Comparison of ENCODE assay signal across 8 mouse cellular contexts in genomic region chr9:85844647-85844983, GRCm38 (mm10). TPM values are rescaled to one million over a fixed set of nuclear protein-coding genes. Genes with fewer than 3 reads are reported as not detected.
DNase-seq lines count a peak whose midpoint lies in the region; ATAC-seq and TF ChIP-seq lines count a peak whose summit lies in the region.

No protein-coding gene starts in this region.

- H3K4me3 ChIP-seq in layer of hippocampus, adult 2 months: peak overlapping the region; percentile 71; the same call in 1 of the 2 replicates
- peak overlapping the region; percentile 76 for H3K4me3 ChIP-seq in embryonic facial prominence, embryonic 14.5 days (ENCODE audit: low read depth, low read length)
- peak overlapping the region; percentile 72 for H3K4me3 ChIP-seq in hindbrain, embryonic 14.5 days (replicated peaks; ENCODE audit: low read length)
- peak overlapping the region; percentile 64 for H3K4me3 ChIP-seq in midbrain, postnatal 0 days (ENCODE audit: low read depth, low read length)

- H3K9ac ChIP-seq in embryonic facial prominence, embryonic 14.5 days (ENCODE audit: low read depth, low read length): peak overlapping the region; percentile 78; the same call in 1 of the 2 replicates
- peak overlapping the region; percentile 71 for H3K9ac ChIP-seq in hindbrain, embryonic 14.5 days
- H3K9ac ChIP-seq in midbrain, postnatal 0 days (replicated peaks; ENCODE audit: low read length, poor library complexity, severe bottlenecking): peak overlapping the region; percentile 79

- 70% methylated on average over 9 of the region's 9 CpGs for WGBS in embryonic facial prominence, embryonic 14.5 days
- 71% methylated on average over 9 of the region's 9 CpGs for WGBS in hindbrain, embryonic 14.5 days
- WGBS in midbrain, postnatal 0 days: 60% methylated on average over 9 of the region's 9 CpGs

- no peak for ATAC-seq in embryonic facial prominence, embryonic 14.5 days (ENCODE audit: low read depth)
- no peak for ATAC-seq in hindbrain, embryonic 14.5 days (ENCODE audit: low FRiP score)
- ATAC-seq in midbrain, postnatal 0 days (ENCODE audit: low FRiP score): no peak

- intact Hi-C loops in left cerebral cortex, postnatal 36 days (cut with DNase I): loop anchor here (5.0 kb wide), 1 partner anchor 608 kb away; no protein-coding TSS in a partner anchor
- intact Hi-C loops in left cerebral cortex, postnatal 10 days (cut with DNase I): no loop called here

- H3K27ac ChIP-seq in layer of hippocampus, adult 2 months: no peak overlapping the region
- no peak overlapping the region for H3K27ac ChIP-seq in embryonic facial prominence, embryonic 14.5 days (replicated peaks; ENCODE audit: low read depth, low read length)
- 0 out of 2 replicates have a peak overlapping the region, but pooled peaks have one; percentile 7 for H3K27ac ChIP-seq in hindbrain, embryonic 14.5 days
- no peak overlapping the region for H3K27ac ChIP-seq in midbrain, postnatal 0 days (ENCODE audit: low read depth, low read length)

- H3K27me3 ChIP-seq in embryonic facial prominence, embryonic 14.5 days (replicated peaks; ENCODE audit: control insufficient read depth, insufficient read depth, low read length): no peaks in the 10 kb centered on the region
- no peaks in the 10 kb centered on the region for H3K27me3 ChIP-seq in hindbrain, embryonic 14.5 days (ENCODE audit: control insufficient read depth, insufficient read depth, low read length)
- no peaks in the 10 kb centered on the region for H3K27me3 ChIP-seq in midbrain, postnatal 0 days (ENCODE audit: insufficient read depth, low read length)

- TF ChIP-seq CTCF in layer of hippocampus, adult 2 months (conservative IDR thresholded peaks at IDR 0.05): no peak
- no peak for TF ChIP-seq CTCF in midbrain, postnatal 0 days (IDR thresholded peaks at IDR 0.05)

- peaks cover 18% of the 10 kb centered on the region for H3K36me3 ChIP-seq in embryonic facial prominence, embryonic 14.5 days (ENCODE audit: control insufficient read depth, insufficient read depth, low read length)
- H3K36me3 ChIP-seq in hindbrain, embryonic 14.5 days (replicated peaks; ENCODE audit: control insufficient read depth, insufficient read depth): 0 out of 2 replicates have a peak, but pooled peaks cover 5% of the 10 kb centered on the region
- H3K36me3 ChIP-seq in midbrain, postnatal 0 days (ENCODE audit: insufficient read depth, low read length): no peaks in the 10 kb centered on the region

- no peaks in the 10 kb centered on the region for H3K9me3 ChIP-seq in embryonic facial prominence, embryonic 14.5 days (ENCODE audit: control insufficient read depth, low read length)
- no peaks in the 10 kb centered on the region for H3K9me3 ChIP-seq in hindbrain, embryonic 14.5 days (ENCODE audit: control insufficient read depth, low read length)
- no peaks in the 10 kb centered on the region for H3K9me3 ChIP-seq in midbrain, postnatal 0 days (ENCODE audit: low read length)

- no peak for DNase-seq in layer of hippocampus, adult 2 months (ENCODE audit: low spot score in 2 of 2)
- no peak for DNase-seq in layer of hippocampus, adult 9-10 months (ENCODE audit: low spot score)
- no peak for DNase-seq in embryonic facial prominence, embryonic 14.5 days (ENCODE audit: low spot score)
- DNase-seq in hindbrain, embryonic 14.5 days (ENCODE audit: low spot score): no peak
- no peak for DNase-seq in midbrain, postnatal 0 days (ENCODE audit: low spot score)
- DNase-seq in left cerebral cortex, postnatal 36 days (ENCODE audit: low spot score in 2 of 2): no peak
- DNase-seq in right cerebral cortex, adult 18-20 months: no peak
- no peak for DNase-seq in left cerebral cortex, postnatal 10 days (ENCODE audit: extremely low spot score in 1 of 2, low spot score in 2 of 2)

- 0 out of 2 replicates have a peak, but pooled peaks cover 9% of the 10 kb centered on the region for H3K4me1 ChIP-seq in embryonic facial prominence, embryonic 14.5 days (ENCODE audit: control insufficient read depth, insufficient read depth, low read length)
- peaks cover 11% of the 10 kb centered on the region for H3K4me1 ChIP-seq in hindbrain, embryonic 14.5 days (replicated peaks; ENCODE audit: control insufficient read depth, insufficient read depth, low read length)
- 0 out of 2 replicates have a peak, but pooled peaks cover 7% of the 10 kb centered on the region for H3K4me1 ChIP-seq in midbrain, postnatal 0 days (ENCODE audit: insufficient read depth, low read length)

- peak overlapping the region; percentile 94 for H3K4me2 ChIP-seq in embryonic facial prominence, embryonic 14.5 days (ENCODE audit: low read depth, low read length)
- H3K4me2 ChIP-seq in hindbrain, embryonic 14.5 days (replicated peaks): peak overlapping the region; percentile 93
- H3K4me2 ChIP-seq in midbrain, postnatal 0 days (ENCODE audit: low read depth, low read length, poor library complexity, severe bottlenecking): peak overlapping the region; percentile 96

RNA-seq across cellular contexts. Expression of gene Tpbg, which starts 2.4 kb away (rescaled TPM):
- 1 to 10 TPM; 6.9 to 9.2 TPM for total RNA-seq in layer of hippocampus, adult 2 months (2021)
- polyA plus RNA-seq in embryonic facial prominence, embryonic 14.5 days (2014; fragmentation: Nextera tagmentation; extraction: Ambion mirVana): 21.6 and 25.2 TPM in 2 replicates
- polyA plus RNA-seq in hindbrain, embryonic 14.5 days (2014; fragmentation: Nextera tagmentation; extraction: Ambion mirVana): 27.7 and 27.9 TPM in 2 replicates
- total RNA-seq in midbrain, postnatal 0 days (2014; rRNA removed): 34.0 and 36.7 TPM in 2 replicates
- polyA plus RNA-seq in midbrain, postnatal 0 days (2015; fragmentation: Nextera tagmentation; extraction: Ambion mirVana): 13.2 and 14.0 TPM in 2 replicates
- total RNA-seq in left cerebral cortex, postnatal 36 days (2021): 10 to 100 TPM; 25.7 to 27.8 TPM
- 10 to 100 TPM; 25.9 to 38.1 TPM for total RNA-seq in left cerebral cortex, postnatal 10 days (2021)
